ENCODE assay signal across 23 mouse cellular contexts in genomic region chr10:64661190-64661589, GRCm38 (mm10).
A peak's percentile ranks its signal among the peaks of the same experiment; 100 is the strongest.
DNase-seq lines count a peak whose midpoint lies in the region; ATAC-seq and TF ChIP-seq lines count a peak whose summit lies in the region.
"Had no signal": no experiment of that assay in that cellular context is flagged by ENCODE, and none has a peak within 500 bp of the region (broad histone marks: within the 10 kb centered on the region; RNA-seq: fewer than 3 reads in every experiment).

No protein-coding gene starts in this region.

- no peaks in the 10 kb centered on the region for H3K27me3 ChIP-seq in hindbrain, postnatal 0 days (ENCODE audit: insufficient read depth, low read length)
- no peaks in the 10 kb centered on the region for H3K27me3 ChIP-seq in hindbrain, embryonic 16.5 days (replicated peaks; ENCODE audit: control insufficient read depth, insufficient read depth, low read length)
- H3K27me3 ChIP-seq in midbrain, embryonic 13.5 days = no peaks in the 10 kb centered on the region
- no peaks in the 10 kb centered on the region for H3K27me3 ChIP-seq in kidney, adult 2 months (replicated peaks; ENCODE audit: control insufficient read depth, insufficient read depth, low read length)
- H3K27me3 ChIP-seq: CH12.LX; embryonic facial prominence, embryonic 12.5 days; forebrain, embryonic 13.5 days; heart, embryonic 15.5 days; hindbrain, embryonic 13.5 days; Patski had no signal

- intact Hi-C loops in left cerebral cortex, postnatal 10 days (cut with DNase I) = no loop called here

- no peak for ATAC-seq in hindbrain, postnatal 0 days
- ATAC-seq in hindbrain, embryonic 16.5 days = no peak
- ATAC-seq in midbrain, embryonic 13.5 days = peak; percentile 81; the same call in 1 of the 2 replicates
- ATAC-seq: activated CD4-positive, CD25-positive, alpha-beta regulatory T cell, adult 4 months; forebrain, embryonic 13.5 days; forebrain, postnatal 0 days; Patski had no signal

- no peak overlapping the region for H3K9ac ChIP-seq in hindbrain, postnatal 0 days (replicated peaks; ENCODE audit: low read length)
- no peak overlapping the region for H3K9ac ChIP-seq in hindbrain, embryonic 16.5 days (ENCODE audit: low read depth, low read length)
- no peak overlapping the region for H3K9ac ChIP-seq in midbrain, embryonic 13.5 days (replicated peaks)
- H3K9ac ChIP-seq: embryonic facial prominence, embryonic 12.5 days; forebrain, embryonic 13.5 days; forebrain, postnatal 0 days; heart, embryonic 15.5 days; hindbrain, embryonic 13.5 days had no signal

- no peak for TF ChIP-seq POLR2A in kidney, adult 2 months (IDR thresholded peaks at IDR 0.05; ENCODE audit: low read depth, low read length)

- H3K27ac ChIP-seq in hindbrain, postnatal 0 days = no peak overlapping the region
- no peak overlapping the region for H3K27ac ChIP-seq in hindbrain, embryonic 16.5 days (ENCODE audit: low read depth, low read length)
- H3K27ac ChIP-seq in midbrain, embryonic 13.5 days = no peak overlapping the region
- no peak overlapping the region for H3K27ac ChIP-seq in kidney, adult 2 months (ENCODE audit: insufficient read depth, low read depth, low read length)
- H3K27ac ChIP-seq: embryonic facial prominence, embryonic 12.5 days; forebrain, embryonic 13.5 days; heart, adult 2 months; heart, embryonic 15.5 days; hindbrain, embryonic 13.5 days had no signal

- no peak for TF ChIP-seq CTCF in hindbrain, postnatal 0 days (IDR thresholded peaks at IDR 0.05; ENCODE audit: low read depth)
- no peak for TF ChIP-seq CTCF in kidney, adult 2 months (conservative IDR thresholded peaks at IDR 0.05; ENCODE audit: insufficient read depth, insufficient read length, low read depth, low read length)

- no peaks in the 10 kb centered on the region for H3K4me1 ChIP-seq in hindbrain, postnatal 0 days (ENCODE audit: insufficient read depth, low read length)
- H3K4me1 ChIP-seq in hindbrain, embryonic 16.5 days (ENCODE audit: control insufficient read depth, insufficient read depth, low read depth, low read length) = no peaks in the 10 kb centered on the region
- 0 out of 2 replicates have a peak, but pooled peaks cover 5% of the 10 kb centered on the region for H3K4me1 ChIP-seq in midbrain, embryonic 13.5 days (replicated peaks)
- no peaks in the 10 kb centered on the region for H3K4me1 ChIP-seq in kidney, adult 2 months (ENCODE audit: control insufficient read depth, insufficient read depth, low read length)
- H3K4me1 ChIP-seq: embryonic facial prominence, embryonic 12.5 days; forebrain, embryonic 13.5 days; heart, embryonic 15.5 days; hindbrain, embryonic 13.5 days had no signal

- no peak overlapping the region for H3K4me2 ChIP-seq in hindbrain, postnatal 0 days (ENCODE audit: low read depth, low read length)
- H3K4me2 ChIP-seq in hindbrain, embryonic 16.5 days (ENCODE audit: low read length) = no peak overlapping the region
- no peak overlapping the region for H3K4me2 ChIP-seq in midbrain, embryonic 13.5 days (replicated peaks)
- H3K4me2 ChIP-seq: embryonic facial prominence, embryonic 12.5 days; forebrain, embryonic 13.5 days; heart, embryonic 11.5 days; heart, embryonic 15.5 days; hindbrain, embryonic 13.5 days had no signal

- no peak overlapping the region for H3K4me3 ChIP-seq in hindbrain, postnatal 0 days (ENCODE audit: low read length)
- no peak overlapping the region for H3K4me3 ChIP-seq in hindbrain, embryonic 16.5 days (ENCODE audit: low read length)
- H3K4me3 ChIP-seq in midbrain, embryonic 13.5 days (replicated peaks) = no peak overlapping the region
- H3K4me3 ChIP-seq in kidney, adult 2 months (ENCODE audit: insufficient read depth, low read depth, low read length) = no peak overlapping the region
- H3K4me3 ChIP-seq: embryonic facial prominence, embryonic 12.5 days; forebrain, embryonic 13.5 days; heart, adult 2 months; heart, embryonic 15.5 days; hindbrain, embryonic 13.5 days had no signal

- peak; percentile 5 for DNase-seq in hindbrain, postnatal 0 days (ENCODE audit: low spot score)
- peak; percentile 30 for DNase-seq in retina, embryonic 14.5 days (ENCODE audit: low spot score)
- no peak for DNase-seq in kidney, adult 2 months
- no peak for DNase-seq in layer of hippocampus, postnatal 25 days (ENCODE audit: extremely low spot score in 1 of 2, low spot score in 1 of 2)
- no peak for DNase-seq in left cerebral cortex, postnatal 10 days (ENCODE audit: extremely low spot score in 1 of 2, low spot score in 2 of 2)
- DNase-seq: adrenal gland, postnatal 36 days; cerebellum, adult 11 months; cerebellum, adult 8-10 months; cerebellum, postnatal 25 days; forebrain, postnatal 0 days; gastrocnemius, postnatal 14 days; heart, adult 2 months; heart, postnatal 14 days had no signal

- no peaks in the 10 kb centered on the region for H3K36me3 ChIP-seq in hindbrain, postnatal 0 days (ENCODE audit: insufficient read depth, low read length)
- no peaks in the 10 kb centered on the region for H3K36me3 ChIP-seq in hindbrain, embryonic 16.5 days (ENCODE audit: control insufficient read depth, insufficient read depth, low read length)
- no peaks in the 10 kb centered on the region for H3K36me3 ChIP-seq in midbrain, embryonic 13.5 days
- no peaks in the 10 kb centered on the region for H3K36me3 ChIP-seq in kidney, adult 2 months (ENCODE audit: control insufficient read depth, insufficient read depth, low read length)
- H3K36me3 ChIP-seq: embryonic facial prominence, embryonic 12.5 days; heart, embryonic 15.5 days; hindbrain, embryonic 13.5 days had no signal

- no peaks in the 10 kb centered on the region for H3K9me3 ChIP-seq in hindbrain, postnatal 0 days (ENCODE audit: low read length)
- no peaks in the 10 kb centered on the region for H3K9me3 ChIP-seq in hindbrain, embryonic 16.5 days (ENCODE audit: control insufficient read depth, low read length)
- no peaks in the 10 kb centered on the region for H3K9me3 ChIP-seq in midbrain, embryonic 13.5 days
- H3K9me3 ChIP-seq: embryonic facial prominence, embryonic 12.5 days; forebrain, embryonic 13.5 days; heart, embryonic 15.5 days; hindbrain, embryonic 13.5 days had no signal

- 68% methylated on average over 4 of the region's 4 CpGs for WGBS in hindbrain, postnatal 0 days
- WGBS in hindbrain, embryonic 16.5 days = 83% methylated on average over 4 of the region's 4 CpGs
- 31% methylated on average over 4 of the region's 4 CpGs for WGBS in midbrain, embryonic 13.5 days
- 82% methylated on average over 4 of the region's 4 CpGs for WGBS in kidney, adult 2 months

Comparison
In these comparisons a context has a peak if more than half of its experiments do, and no peak if none do; other contexts are left out.
1. DNase-seq: peak in hindbrain, postnatal 0 days (single experiment) and retina, embryonic 14.5 days (single experiment); none in kidney, adult 2 months (single experiment), layer of hippocampus, postnatal 25 days (0 of 2) and left cerebral cortex, postnatal 10 days (0 of 2).